Mouse (Mus musculus): ENCODE measurements around the gene Ikzf1. TPM values are rescaled to one million over a fixed set of nuclear protein-coding genes. Genes with fewer than 3 reads are reported as not detected.

The Ikzf1 gene
- polyA plus RNA-seq, 1 experiment from 2014 or later, result 0.39 TPM

- H3K9me3 ChIP-seq (ENCODE audit: control insufficient read depth, low read length), result no peaks in the 10 kb centered on the region
- H3K9ac ChIP-seq (ENCODE audit: low read length), result no peak overlapping the region
- H3K4me2 ChIP-seq (replicated peaks; ENCODE audit: low read depth), result no peak overlapping the region
- H3K27ac ChIP-seq (replicated peaks), result no peak overlapping the region
- H3K36me3 ChIP-seq (ENCODE audit: control insufficient read depth, insufficient read depth, low read length), result no peaks in the 10 kb centered on the region
- 61% methylated on average over 6 of the region's 6 CpGs for WGBS
- no peak for DNase-seq (ENCODE audit: low spot score)
- no peaks in the 10 kb centered on the region for H3K27me3 ChIP-seq (ENCODE audit: control insufficient read depth, insufficient read depth, low read length)
- ATAC-seq (ENCODE audit: low FRiP score, low TSS enrichment), result no peak
- TF ChIP-seq EP300 (optimal IDR thresholded peaks at IDR 0.05), result no peak
- no peak for TF ChIP-seq CTCF (IDR thresholded peaks at IDR 0.05; ENCODE audit: low read depth)
- H3K4me1 ChIP-seq (replicated peaks; ENCODE audit: control insufficient read depth, insufficient read depth), result no peaks in the 10 kb centered on the region
- H3K4me3 ChIP-seq (ENCODE audit: low read depth, low read length), result no peak overlapping the region
Observed at GRCm38 (mm10) chr11:11695211-11695887, 10.5 kb downstream of the Ikzf1 start.

- Histone ChIP-seq H3K36me3 (ENCODE audit: control insufficient read depth, insufficient read depth, low read length) (no peaks in the 10 kb centered on the region), H3K9me3 (ENCODE audit: control insufficient read depth, low read length) (no peaks in the 10 kb centered on the region), H3K4me2 (replicated peaks; ENCODE audit: low read depth) (no peak overlapping the region), H3K4me1 (replicated peaks; ENCODE audit: control insufficient read depth, insufficient read depth) (no peaks in the 10 kb centered on the region), H3K4me3 (ENCODE audit: low read depth, low read length) (no peak overlapping the region), H3K27me3 (ENCODE audit: control insufficient read depth, insufficient read depth, low read length) (no peaks in the 10 kb centered on the region), H3K27ac (replicated peaks) (no peak overlapping the region), H3K9ac (ENCODE audit: low read length) (no peak overlapping the region)
- DNase-seq (ENCODE audit: low spot score) (no peak), ATAC-seq (ENCODE audit: low FRiP score, low TSS enrichment) (no peak)
- TF ChIP-seq CTCF (IDR thresholded peaks at IDR 0.05; ENCODE audit: low read depth), result no peak
- TF ChIP-seq EP300 (optimal IDR thresholded peaks at IDR 0.05), result no peak
- WGBS, result 77% methylated on average over 4 of the region's 4 CpGs
Observed at GRCm38 (mm10) chr11:11695907-11696306, 11.1 kb downstream of the Ikzf1 start.

- Histone ChIP-seq H3K27ac (replicated peaks) (no peak overlapping the region), H3K27me3 (ENCODE audit: control insufficient read depth, insufficient read depth, low read length) (no peaks in the 10 kb centered on the region), H3K9ac (ENCODE audit: low read length) (no peak overlapping the region), H3K4me2 (replicated peaks; ENCODE audit: low read depth) (no peak overlapping the region), H3K36me3 (ENCODE audit: control insufficient read depth, insufficient read depth, low read length) (no peaks in the 10 kb centered on the region), H3K9me3 (ENCODE audit: control insufficient read depth, low read length) (no peaks in the 10 kb centered on the region), H3K4me1 (replicated peaks; ENCODE audit: control insufficient read depth, insufficient read depth) (no peaks in the 10 kb centered on the region), H3K4me3 (ENCODE audit: low read depth, low read length) (no peak overlapping the region)
- WGBS, result 66% methylated on average over 3 of the region's 3 CpGs
- no peak for ATAC-seq (ENCODE audit: low FRiP score, low TSS enrichment)
- DNase-seq (ENCODE audit: low spot score), result no peak
- TF ChIP-seq CTCF (IDR thresholded peaks at IDR 0.05; ENCODE audit: low read depth) (no peak), EP300 (optimal IDR thresholded peaks at IDR 0.05) (no peak)
Observed at GRCm38 (mm10) chr11:11696814-11697213, 12.0 kb downstream of the Ikzf1 start.

DNA sequence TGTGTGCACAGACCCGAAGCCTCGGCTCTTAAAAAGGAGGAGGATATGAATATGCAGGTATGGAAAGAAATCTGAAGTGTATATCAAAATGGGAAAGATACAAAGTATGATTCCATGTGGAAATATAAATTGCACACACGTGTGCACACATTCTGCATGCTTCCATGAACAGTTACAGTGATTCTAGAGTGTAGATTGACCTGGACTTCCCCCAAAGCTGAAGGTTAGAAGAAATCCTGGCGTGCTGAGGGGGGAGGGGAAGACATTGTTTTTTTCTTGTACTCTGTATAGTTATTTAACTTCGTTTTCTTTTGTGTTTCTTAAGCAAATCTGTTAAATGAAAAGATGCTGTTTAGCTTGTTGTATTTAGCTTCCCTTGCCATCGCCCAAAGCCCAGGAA lies 16.6 kb downstream of the Ikzf1 start:
- ATAC-seq (ENCODE audit: low FRiP score, low TSS enrichment), result no peak
- H3K4me2 ChIP-seq (replicated peaks; ENCODE audit: low read depth), result no peak overlapping the region
- WGBS, result 57% methylated on average over 6 of the region's 6 CpGs

GRCm38 (mm10) chr11:11703776-11704175 lies 19.0 kb downstream of the Ikzf1 start:
- DNase-seq (ENCODE audit: low spot score) (no peak), ATAC-seq (ENCODE audit: low FRiP score, low TSS enrichment) (no peak)
- TF ChIP-seq CTCF (IDR thresholded peaks at IDR 0.05; ENCODE audit: low read depth) (no peak), EP300 (optimal IDR thresholded peaks at IDR 0.05) (no peak)
- no peaks in the 10 kb centered on the region for H3K27me3 ChIP-seq (ENCODE audit: control insufficient read depth, insufficient read depth, low read length)
- no peak overlapping the region for H3K27ac ChIP-seq (replicated peaks)
- no peak overlapping the region for H3K9ac ChIP-seq (ENCODE audit: low read length)
- H3K4me1 ChIP-seq (replicated peaks; ENCODE audit: control insufficient read depth, insufficient read depth), result no peaks in the 10 kb centered on the region
- no peak overlapping the region for H3K4me2 ChIP-seq (replicated peaks; ENCODE audit: low read depth)
- no peaks in the 10 kb centered on the region for H3K9me3 ChIP-seq (ENCODE audit: control insufficient read depth, low read length)
- no peaks in the 10 kb centered on the region for H3K36me3 ChIP-seq (ENCODE audit: control insufficient read depth, insufficient read depth, low read length)
- no peak overlapping the region for H3K4me3 ChIP-seq (ENCODE audit: low read depth, low read length)

More for the DNA sequence above, 16.6 kb downstream of the Ikzf1 start:
- TF ChIP-seq CTCF (IDR thresholded peaks at IDR 0.05; ENCODE audit: low read depth) (no peak), EP300 (optimal IDR thresholded peaks at IDR 0.05) (no peak)
- Histone ChIP-seq H3K9ac (ENCODE audit: low read length) (no peak overlapping the region), H3K27me3 (ENCODE audit: control insufficient read depth, insufficient read depth, low read length) (no peaks in the 10 kb centered on the region), H3K9me3 (ENCODE audit: control insufficient read depth, low read length) (no peaks in the 10 kb centered on the region), H3K36me3 (ENCODE audit: control insufficient read depth, insufficient read depth, low read length) (no peaks in the 10 kb centered on the region), H3K4me1 (replicated peaks; ENCODE audit: control insufficient read depth, insufficient read depth) (no peaks in the 10 kb centered on the region), H3K4me3 (ENCODE audit: low read depth, low read length) (no peak overlapping the region), H3K27ac (replicated peaks) (no peak overlapping the region)
- DNase-seq (ENCODE audit: low spot score), result no peak

GRCm38 (mm10) chr11:11708154-11708719 lies 23.4 kb downstream of the Ikzf1 start:
- H3K4me2 ChIP-seq (replicated peaks; ENCODE audit: low read depth), result no peak overlapping the region
- DNase-seq (ENCODE audit: low spot score) (no peak), ATAC-seq (ENCODE audit: low FRiP score, low TSS enrichment) (no peak)
- TF ChIP-seq CTCF (IDR thresholded peaks at IDR 0.05; ENCODE audit: low read depth) (no peak), EP300 (optimal IDR thresholded peaks at IDR 0.05) (no peak)
- H3K36me3 ChIP-seq (ENCODE audit: control insufficient read depth, insufficient read depth, low read length), result no peaks in the 10 kb centered on the region
- no peaks in the 10 kb centered on the region for H3K9me3 ChIP-seq (ENCODE audit: control insufficient read depth, low read length)
- H3K9ac ChIP-seq (ENCODE audit: low read length), result no peak overlapping the region
- no peaks in the 10 kb centered on the region for H3K4me1 ChIP-seq (replicated peaks; ENCODE audit: control insufficient read depth, insufficient read depth)
- no peak overlapping the region for H3K4me3 ChIP-seq (ENCODE audit: low read depth, low read length)
- no peaks in the 10 kb centered on the region for H3K27me3 ChIP-seq (ENCODE audit: control insufficient read depth, insufficient read depth, low read length)
- 88% methylated on average over 9 of the region's 9 CpGs for WGBS
- H3K27ac ChIP-seq (replicated peaks), result no peak overlapping the region
